Mouse (Mus musculus) heart, embryonic 11.5 days (tissue): ENCODE measurements around the gene Tpsg1. TPM values are rescaled to one million over a fixed set of nuclear protein-coding genes. Genes with fewer than 3 reads are reported as not detected.

Experiments
- ATAC-seq: fragments of 200-750 bp; cut with Nextera tagmentation; replicated peaks from 2 replicates; pipeline ENCODE4 v1.8.0; 2017; ENCODE audit warnings: moderate library complexity; ENCODE audit not compliant: insufficient number of reproducible peaks, low FRiP score, low TSS enrichment
- H3K27ac ChIP-seq: fragments of 300-500 bp; sonication (generic); 2 replicates; pipeline ENCODE4 v1.5.1; 2014; ENCODE audit warnings: mild to moderate bottlenecking, low read depth, low read length
- H3K27me3 ChIP-seq: fragments of 300-500 bp; sonication (generic); 2 replicates; pipeline ENCODE4 v1.6.1; 2014; ENCODE audit warnings: mild to moderate bottlenecking, low read length, mixed read lengths; ENCODE audit not compliant: control insufficient read depth, insufficient read depth
- H3K36me3 ChIP-seq: fragments of 300-500 bp; sonication (generic); 2 replicates; pipeline ENCODE4 v1.6.1; 2014; ENCODE audit warnings: mild to moderate bottlenecking, low read length, moderate library complexity, mixed read lengths; ENCODE audit not compliant: control insufficient read depth, insufficient read depth
- H3K4me1 ChIP-seq: fragments of 300-500 bp; sonication (generic); 2 replicates; pipeline ENCODE4 v1.6.1; 2014; ENCODE audit warnings: low read length; ENCODE audit not compliant: control insufficient read depth, insufficient read depth
- H3K4me2 ChIP-seq: fragments of 300-500 bp; sonication (generic); 2 replicates; pipeline ENCODE4 v1.6.1; 2014; ENCODE audit warnings: mild to moderate bottlenecking, moderate library complexity
- H3K4me3 ChIP-seq: fragments of 300-500 bp; sonication (generic); 2 replicates; pipeline ENCODE4 v1.5.1; 2014; ENCODE audit warnings: low read depth, low read length
- H3K9ac ChIP-seq: fragments of 300-500 bp; sonication (generic); 2 replicates; pipeline ENCODE4 v1.6.1; 2014; ENCODE audit warnings: mild to moderate bottlenecking, low read depth, low read length, moderate library complexity
- H3K9me3 ChIP-seq: fragments of 300-500 bp; sonication (generic); replicated peaks from 2 replicates; pipeline ENCODE4 v1.6.1; 2016; ENCODE audit warnings: low read length; ENCODE audit not compliant: control insufficient read depth
- whole genome bisulfite sequencing: fragments of 180-500 bp; shearing (Covaris S2); extraction: QIAGEN DNeasy Blood & Tissue Kit; methylation state at CpG from one replicate; pipeline ENCODE4 v1.1.7; 2014; ENCODE audit not compliant: insufficient replicate concordance; 5-methylcytosine and 5-hydroxymethylcytosine counted together
- polyA plus RNA-seq: library from polyadenylated mRNA; unstranded; fragments of >200 nt; fragmentation: Nextera tagmentation; extraction: Ambion mirVana; gene quantifications from 2 replicates; pipeline ENCODE4 v1.2.1, GENCODE M21; 2014

Tpsg1 gene
- polyA plus RNA-seq, 1 experiment from 2014 or later = 1.6 TPM

DNA sequence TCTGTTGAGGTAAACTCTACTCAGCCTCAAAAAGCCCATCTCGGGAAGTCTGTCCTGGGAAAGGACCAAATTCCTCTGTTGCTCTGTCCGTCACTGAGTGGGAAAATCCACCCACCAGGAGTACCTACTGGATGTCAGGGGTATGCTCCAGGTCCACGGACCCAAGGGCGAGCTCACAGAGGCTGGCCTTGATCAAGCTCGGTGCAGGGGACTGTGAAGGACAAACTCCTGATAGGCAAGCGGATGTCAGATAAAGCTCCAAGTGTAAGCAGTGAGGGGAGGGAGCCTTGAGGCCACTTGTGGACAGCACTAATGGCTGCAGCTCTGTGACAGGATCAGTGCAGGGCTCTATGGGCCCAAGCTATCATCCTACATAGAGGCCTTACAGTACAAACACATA, 41.1 kb downstream of the Tpsg1 start:
- H3K4me2 ChIP-seq = peak overlapping the region; percentile 31
- 25% methylated on average over 6 of the region's 6 CpGs for WGBS
- ATAC-seq = peak; percentile 24; the same call in 1 of the 2 replicates
- H3K4me1 ChIP-seq = peaks cover 74% of the 10 kb centered on the region
- H3K4me3 ChIP-seq = no peak overlapping the region
- H3K9ac ChIP-seq = peak overlapping the region; percentile 52
- H3K27me3 ChIP-seq = no peaks in the 10 kb centered on the region
- no peaks in the 10 kb centered on the region for H3K9me3 ChIP-seq
- no peaks in the 10 kb centered on the region for H3K36me3 ChIP-seq
- H3K27ac ChIP-seq = peak overlapping the region; percentile 82

DNA sequence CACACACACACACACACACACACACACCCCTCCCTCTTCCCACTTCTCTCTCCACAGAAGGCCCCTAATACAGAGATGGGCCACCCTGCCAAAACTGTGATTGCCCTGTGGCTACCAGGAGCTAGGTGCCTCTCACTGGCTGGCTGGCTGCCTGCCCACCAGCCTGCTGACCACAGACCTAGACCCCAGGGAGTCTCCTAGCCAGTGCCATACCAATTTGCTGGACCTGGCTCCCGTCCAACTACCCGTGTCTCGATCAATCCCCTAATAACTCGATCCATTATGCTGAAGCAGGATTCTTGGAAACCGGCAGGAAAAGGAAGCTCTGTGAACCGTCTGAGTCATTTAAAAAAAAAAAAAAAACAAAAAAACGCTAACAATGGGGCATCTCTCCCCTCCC, 41.7 kb downstream of the Tpsg1 start:
- H3K9ac ChIP-seq = peak overlapping the region; percentile 52; the same call in 1 of the 2 replicates
- H3K9me3 ChIP-seq = no peaks in the 10 kb centered on the region
- no peak overlapping the region for H3K4me3 ChIP-seq
- peak overlapping the region; percentile 82 for H3K27ac ChIP-seq
- no peaks in the 10 kb centered on the region for H3K36me3 ChIP-seq
- 43% methylated on average over 7 of the region's 7 CpGs for WGBS
- no peaks in the 10 kb centered on the region for H3K27me3 ChIP-seq
- ATAC-seq = no peak
- H3K4me1 ChIP-seq = peaks cover 74% of the 10 kb centered on the region
- H3K4me2 ChIP-seq = no peak overlapping the region; the same call in none of the 2 replicates

DNA sequence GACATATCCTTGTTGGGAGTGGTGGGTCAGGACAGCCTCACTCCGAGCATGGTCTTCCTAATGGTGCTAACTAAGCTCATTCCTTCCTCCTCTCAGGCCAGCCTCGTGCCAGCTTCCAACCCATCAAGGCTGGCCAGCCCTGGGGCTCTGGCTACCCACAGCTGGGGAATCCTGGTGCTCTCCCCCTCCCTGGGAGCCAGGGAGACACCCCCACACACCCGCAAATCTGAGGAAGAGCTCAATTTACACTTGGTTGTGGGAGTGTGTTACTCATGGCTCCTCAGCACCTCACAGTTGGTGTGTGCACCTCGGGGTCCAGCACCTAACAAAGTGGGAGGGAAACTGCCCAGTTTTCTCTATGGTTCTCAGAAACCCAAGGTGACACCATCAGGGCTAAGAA, 42.2 kb downstream of the Tpsg1 start:
- no peak overlapping the region; the same call in 1 of the 2 replicates for H3K4me2 ChIP-seq
- no peaks in the 10 kb centered on the region for H3K27me3 ChIP-seq
- 46% methylated on average over 4 of the region's 4 CpGs for WGBS
- peak overlapping the region; percentile 82 for H3K27ac ChIP-seq
- H3K9me3 ChIP-seq = no peaks in the 10 kb centered on the region
- no peak overlapping the region for H3K4me3 ChIP-seq
- peaks cover 74% of the 10 kb centered on the region for H3K4me1 ChIP-seq
- H3K9ac ChIP-seq = peak overlapping the region; percentile 52; the same call in 1 of the 2 replicates
- no peak for ATAC-seq
- H3K36me3 ChIP-seq = no peaks in the 10 kb centered on the region

GRCm38 (mm10) chr17:25414209-25414608, 45.1 kb downstream of the Tpsg1 start:
- no peak overlapping the region for H3K4me3 ChIP-seq
- no peaks in the 10 kb centered on the region for H3K9me3 ChIP-seq
- H3K27ac ChIP-seq = 0 out of 2 replicates have a peak overlapping the region, but pooled peaks have one; percentile 29
- WGBS = 43% methylated on average over 4 of the region's 4 CpGs
- ATAC-seq = no peak
- no peaks in the 10 kb centered on the region for H3K36me3 ChIP-seq
- H3K4me1 ChIP-seq = peaks cover 71% of the 10 kb centered on the region
- no peak overlapping the region for H3K9ac ChIP-seq
- H3K27me3 ChIP-seq = no peaks in the 10 kb centered on the region
- no peak overlapping the region for H3K4me2 ChIP-seq

GRCm38 (mm10) chr17:25414917-25415316, 45.8 kb downstream of the Tpsg1 start:
- 38% methylated on average over 3 of the region's 3 CpGs for WGBS
- Histone ChIP-seq H3K4me1 (peaks cover 70% of the 10 kb centered on the region), H3K4me3 (no peak overlapping the region), H3K9me3 (no peaks in the 10 kb centered on the region), H3K36me3 (no peaks in the 10 kb centered on the region), H3K4me2 (no peak overlapping the region), H3K27me3 (no peaks in the 10 kb centered on the region), H3K27ac (0 out of 2 replicates have a peak overlapping the region, but pooled peaks have one; percentile 29), H3K9ac (no peak overlapping the region)
- ATAC-seq = no peak

- Histone ChIP-seq H3K36me3 (no peaks in the 10 kb centered on the region), H3K4me2 (no peak overlapping the region), H3K4me3 (no peak overlapping the region), H3K9me3 (no peaks in the 10 kb centered on the region), H3K9ac (no peak overlapping the region), H3K27ac (peak overlapping the region; percentile 78), H3K4me1 (peaks cover 70% of the 10 kb centered on the region), H3K27me3 (no peaks in the 10 kb centered on the region)
- 17% methylated on average over 6 of the region's 6 CpGs for WGBS
- ATAC-seq = no peak
Observed at GRCm38 (mm10) chr17:25415421-25415913, 46.4 kb downstream of the Tpsg1 start.

DNA sequence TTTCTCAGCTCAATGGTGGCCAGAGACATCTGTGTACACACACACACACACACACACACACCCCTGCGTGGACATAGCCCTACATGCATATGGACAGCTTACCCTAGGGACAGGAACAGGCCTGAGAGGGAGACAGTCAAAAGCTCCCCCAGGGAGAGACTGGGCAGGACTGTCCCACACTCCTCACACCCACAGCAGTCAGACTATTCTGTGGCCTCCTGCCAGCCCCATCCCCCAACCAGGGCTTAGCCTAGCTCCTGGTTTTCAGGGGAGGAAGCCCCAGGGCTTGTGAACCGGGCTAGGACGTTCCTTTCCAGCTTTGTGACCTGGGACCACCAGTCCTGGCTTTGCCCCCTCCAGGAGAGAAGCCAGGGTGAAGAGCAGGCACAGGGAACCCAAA, 47.1 kb downstream of the Tpsg1 start:
- Histone ChIP-seq H3K4me1 (peaks cover 67% of the 10 kb centered on the region), H3K9ac (no peak overlapping the region; the same call in 1 of the 2 replicates), H3K36me3 (no peaks in the 10 kb centered on the region), H3K27ac (peak overlapping the region; percentile 78), H3K4me2 (no peak overlapping the region), H3K9me3 (no peaks in the 10 kb centered on the region), H3K27me3 (no peaks in the 10 kb centered on the region), H3K4me3 (no peak overlapping the region)
- no peak for ATAC-seq
- 11% methylated on average over 3 of the region's 3 CpGs for WGBS

DNA sequence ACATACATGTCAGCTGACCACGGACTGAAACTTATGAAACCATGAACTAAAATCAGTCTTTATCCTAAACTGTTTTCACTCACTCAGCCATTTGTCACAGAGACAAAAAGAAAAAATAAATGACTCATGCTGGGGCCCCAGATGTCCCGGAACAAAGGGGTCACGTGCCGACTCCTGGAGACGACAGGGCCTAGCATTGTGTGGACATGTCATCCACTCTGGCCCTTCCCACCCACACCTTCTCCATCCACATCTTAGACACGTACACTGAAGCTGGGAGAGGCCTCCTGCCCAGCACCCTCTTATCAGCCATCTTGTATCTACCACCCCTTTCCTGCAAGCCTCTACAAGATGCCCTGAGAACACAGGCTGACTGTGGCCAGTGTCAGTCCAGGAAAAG, 48.9 kb downstream of the Tpsg1 start:
- no peak overlapping the region for H3K27ac ChIP-seq
- no peak overlapping the region for H3K4me2 ChIP-seq
- H3K9ac ChIP-seq = no peak overlapping the region
- H3K4me3 ChIP-seq = no peak overlapping the region
- 58% methylated on average over 6 of the region's 6 CpGs for WGBS
- H3K27me3 ChIP-seq = no peaks in the 10 kb centered on the region
- peaks cover 65% of the 10 kb centered on the region for H3K4me1 ChIP-seq
- no peaks in the 10 kb centered on the region for H3K36me3 ChIP-seq
- H3K9me3 ChIP-seq = no peaks in the 10 kb centered on the region
- ATAC-seq = no peak

- Histone ChIP-seq H3K36me3 (no peaks in the 10 kb centered on the region), H3K4me2 (no peak overlapping the region), H3K4me3 (no peak overlapping the region), H3K9ac (no peak overlapping the region), H3K9me3 (no peaks in the 10 kb centered on the region), H3K27ac (no peak overlapping the region), H3K4me1 (peaks cover 65% of the 10 kb centered on the region), H3K27me3 (no peaks in the 10 kb centered on the region)
- ATAC-seq = no peak
- 54% methylated on average over 9 of the region's 9 CpGs for WGBS
Observed at GRCm38 (mm10) chr17:25418926-25419325, 49.9 kb downstream of the Tpsg1 start.
